Mouse (Mus musculus): Measurements from ENCODE around the gene Twsg1.

DNA sequence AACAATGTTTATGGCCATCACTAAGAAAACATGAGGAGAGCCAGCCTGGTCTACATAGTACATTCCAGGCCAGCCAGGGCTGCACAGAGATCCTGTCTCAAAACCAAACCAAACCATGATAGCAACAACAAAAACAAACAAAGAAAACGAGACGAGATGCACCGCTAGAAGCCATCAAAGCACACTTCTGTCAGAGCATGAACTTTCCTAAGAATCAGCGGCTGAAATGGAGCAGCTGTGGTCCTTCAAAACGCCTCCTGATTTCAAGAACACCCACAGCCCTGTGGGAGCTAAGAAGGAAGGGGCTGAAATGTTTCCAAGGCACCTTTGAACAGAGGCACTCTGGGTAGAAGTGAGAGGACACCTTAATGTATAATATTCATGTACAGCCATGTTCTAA, 26.8 kb downstream of the Twsg1 start:
- no peak for TF ChIP-seq CTCF (IDR thresholded peaks at IDR 0.05; ENCODE audit: extremely low read depth, insufficient read length, insufficient replicate concordance, low read depth, low read length)
- TF ChIP-seq POLR2A (IDR thresholded peaks at IDR 0.05; ENCODE audit: low read depth, low read length): no peak
